Mouse (Mus musculus): ENCODE results near the gene Pxdn.

- TF ChIP-seq GATA1 (IDR thresholded peaks at IDR 0.05; ENCODE audit: low read length) (no peak), TAL1 (IDR thresholded peaks at IDR 0.05; ENCODE audit: low read length) (no peak)
Observed at GRCm38 (mm10) chr12:29920298-29920697, 17.1 kb upstream of the Pxdn start.

Measured in erythroblast, embryonic 14.5 days (primary cell).